Mouse (Mus musculus) erythroblast, embryonic 14.5 days (primary cell): ENCODE results near the gene Ror1.

ENCODE experiments used
- GATA1 ChIP-seq: IDR thresholded peaks from 2 replicates; pipeline ENCODE4 v1.6.1; 2012; ENCODE audit warnings: low read length, inconsistent platforms, mixed read lengths
- TAL1 ChIP-seq: IDR thresholded peaks from 3 replicates; pipeline ENCODE4 v1.6.1; 2012; ENCODE audit warnings: low read length, inconsistent platforms, mixed read lengths

GRCm38 (mm10) chr4:100381760-100382159, 286.2 kb downstream of the Ror1 start:
- no peak for TF ChIP-seq TAL1
- TF ChIP-seq GATA1, result no peak
